Mouse (Mus musculus) kidney, postnatal 10 days (tissue): ENCODE results near the gene Slain2.
"Not testable (repeated sequence)": the region's sequence is repeated elsewhere in the genome, so short reads cannot be mapped to it uniquely, and the experiment has no call there.

Source experiments
- DNase-seq: peaks from one replicate; pipeline ENCODE4 v3.0.0; 2021; ENCODE audit warnings: mixed read lengths

Gene Slain2

DNA sequence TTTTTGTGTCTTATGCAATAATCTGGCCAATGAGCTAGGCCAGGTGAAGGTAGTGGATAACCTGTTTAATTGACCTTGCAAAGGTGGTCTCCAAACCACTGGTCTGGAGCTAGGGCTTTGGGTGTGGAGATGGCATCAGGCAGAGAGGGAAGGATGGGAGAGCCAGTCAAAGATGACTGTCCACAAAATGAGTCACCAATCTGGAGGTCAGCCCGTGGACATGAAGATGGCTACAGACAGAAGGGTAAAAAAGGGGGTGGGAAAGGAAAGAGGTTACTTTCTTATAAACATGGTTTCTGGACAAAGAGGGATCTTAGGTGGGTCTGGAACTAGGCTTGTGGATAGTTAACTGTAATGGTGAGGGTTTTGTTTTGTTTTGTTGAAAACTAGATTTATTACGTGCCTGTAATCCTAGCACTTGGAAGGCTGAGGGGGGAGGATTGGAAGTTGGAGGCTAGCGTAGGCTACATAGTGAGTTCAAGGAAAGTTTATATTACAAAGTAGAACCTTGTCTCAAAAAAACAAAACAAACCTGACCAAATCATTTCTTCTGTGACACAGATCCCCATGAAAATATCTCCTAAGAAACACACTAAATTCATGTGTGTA lies 40.0 kb downstream of the Slain2 start:
- no peak for DNase-seq

DNA sequence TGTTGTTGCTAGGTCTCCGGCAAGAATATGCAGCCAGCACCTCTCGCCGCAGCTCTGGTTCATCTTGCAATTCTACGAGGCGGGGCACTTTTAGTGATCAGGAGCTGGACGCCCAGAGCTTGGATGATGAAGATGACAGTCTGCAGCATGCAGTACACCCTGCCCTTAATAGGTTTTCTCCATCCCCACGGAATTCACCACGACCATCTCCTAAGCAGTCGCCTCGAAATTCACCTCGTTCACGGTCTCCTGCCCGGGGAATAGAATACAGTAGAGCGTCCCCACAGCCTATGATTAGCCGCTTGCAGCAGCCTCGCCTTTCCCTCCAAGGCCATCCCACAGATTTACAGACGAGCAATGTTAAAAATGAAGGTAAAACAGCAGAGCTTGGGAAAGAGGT lies 43.2 kb downstream of the Slain2 start:
- no peak for DNase-seq

DNA sequence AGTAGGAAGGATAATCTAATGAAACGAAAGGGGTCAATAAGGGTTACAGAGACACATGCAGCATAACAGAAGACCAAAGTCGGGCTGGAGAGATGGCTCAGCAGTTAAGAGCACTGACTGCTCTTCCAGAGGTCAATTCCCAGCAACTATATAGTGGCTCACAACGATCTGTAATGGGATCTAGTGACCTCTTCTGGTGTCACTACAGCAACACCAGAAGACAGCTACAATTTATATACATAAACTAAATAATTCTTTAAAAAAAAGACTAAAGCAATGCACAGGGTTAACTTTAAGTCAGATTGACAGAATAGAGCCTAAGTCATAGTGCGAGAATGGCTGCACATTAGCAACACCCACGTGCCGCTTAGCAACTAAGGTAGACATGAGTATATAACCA lies 46.0 kb downstream of the Slain2 start:
- no peak for DNase-seq

DNA sequence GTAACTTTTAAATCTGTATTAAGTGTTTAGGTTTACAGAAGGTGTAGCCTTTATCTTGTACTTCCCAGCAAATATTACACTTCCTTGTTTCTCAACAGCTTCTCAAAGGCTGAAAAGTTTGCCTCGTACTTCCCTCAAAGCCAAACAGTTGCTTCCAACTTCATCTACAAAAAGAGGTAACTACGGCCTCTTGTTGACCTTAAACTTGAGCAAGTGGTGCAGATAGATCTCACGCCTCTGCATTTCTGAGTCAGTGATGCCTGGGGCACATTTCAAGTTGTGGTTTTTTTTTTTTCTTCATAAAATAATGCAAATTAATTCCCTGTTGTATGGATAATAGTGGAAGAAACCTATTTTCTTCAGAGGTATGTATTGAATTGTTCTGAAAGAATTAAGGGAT lies 51.6 kb downstream of the Slain2 start:
- DNase-seq, result no peak

DNA sequence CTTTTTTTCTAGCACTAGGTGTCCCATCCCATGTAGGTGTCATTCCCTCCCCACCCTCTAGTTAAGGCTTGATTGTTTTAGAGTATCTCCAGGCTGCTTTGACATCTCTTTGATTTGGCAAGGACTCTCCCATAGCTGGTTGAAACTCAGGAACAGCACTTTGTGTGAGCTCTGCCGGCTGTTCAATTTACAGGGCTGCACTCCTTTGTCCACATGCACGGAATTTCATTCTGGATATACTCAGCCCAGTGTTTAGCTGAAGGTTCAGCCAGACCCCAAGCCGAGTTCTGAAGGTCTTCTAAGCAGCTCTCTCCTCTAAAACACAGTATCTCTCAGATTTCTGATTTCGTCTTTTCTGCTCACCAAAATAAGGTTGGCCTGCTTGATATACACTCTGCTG lies 58.3 kb downstream of the Slain2 start:
- no peak for DNase-seq

DNA sequence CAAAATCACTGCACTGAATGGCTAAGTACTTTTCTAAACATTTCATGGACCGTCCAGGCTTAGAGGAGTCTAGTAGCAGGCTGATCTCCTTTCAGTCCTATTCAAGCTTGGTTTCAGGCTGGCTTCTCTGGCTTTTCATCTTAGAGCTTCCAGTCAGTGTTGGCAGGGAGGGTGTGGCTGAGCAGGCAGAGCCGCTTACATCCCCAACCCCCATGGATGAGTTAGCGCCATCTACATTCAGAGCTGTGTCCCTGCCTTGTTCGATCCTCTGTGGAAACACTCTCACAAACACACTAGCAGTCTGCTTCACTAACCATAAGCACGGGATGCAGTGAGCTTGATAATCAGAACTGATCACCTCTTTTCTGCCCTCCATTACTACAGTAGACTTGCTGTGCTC lies 58.8 kb downstream of the Slain2 start:
- DNase-seq, result no peak

DNA sequence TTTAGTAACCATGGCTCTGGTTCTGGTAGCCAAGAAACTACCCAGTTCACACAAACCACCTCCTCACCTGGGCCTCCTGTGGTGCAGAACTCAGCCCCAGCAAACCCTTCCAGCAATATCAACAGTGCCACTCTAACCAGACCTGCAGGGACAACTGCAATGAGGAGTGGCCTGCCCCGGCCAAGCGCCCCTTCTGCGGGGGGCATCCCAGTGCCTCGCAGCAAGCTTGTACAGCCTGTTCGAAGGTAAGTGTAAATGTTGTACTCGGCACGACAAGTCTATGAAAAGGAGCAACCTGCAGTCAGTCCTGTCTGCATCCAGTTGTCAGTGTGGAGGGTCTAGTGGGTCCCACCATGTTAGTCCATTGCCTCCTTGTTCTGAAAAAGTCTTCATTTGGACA lies 60.5 kb downstream of the Slain2 start, which contains the start of gene Gm10135:
Gene Gm10135 (minus strand): TSS at position 101 of the 400 bp plus-strand sequence.
- DNase-seq, result no peak

DNA sequence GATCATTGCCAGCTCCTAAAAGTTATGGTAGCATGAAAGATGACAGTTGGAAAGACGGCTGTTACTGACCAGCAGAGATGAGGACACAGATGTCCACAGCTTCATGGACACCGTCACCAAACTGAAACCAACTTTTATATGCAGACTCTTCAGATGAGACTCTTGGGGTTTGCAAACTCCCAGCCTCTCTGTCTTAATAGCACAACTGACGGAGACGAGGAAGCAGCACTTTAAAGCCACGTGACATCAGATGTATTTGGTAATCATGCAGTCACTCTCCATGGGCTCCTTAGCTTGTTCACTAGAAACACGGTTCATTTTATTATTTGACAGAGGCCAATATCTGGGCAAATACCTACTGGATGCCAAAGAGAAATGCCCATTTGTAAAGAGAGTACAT lies 61.9 kb downstream of the Slain2 start:
- no peak for DNase-seq

DNA sequence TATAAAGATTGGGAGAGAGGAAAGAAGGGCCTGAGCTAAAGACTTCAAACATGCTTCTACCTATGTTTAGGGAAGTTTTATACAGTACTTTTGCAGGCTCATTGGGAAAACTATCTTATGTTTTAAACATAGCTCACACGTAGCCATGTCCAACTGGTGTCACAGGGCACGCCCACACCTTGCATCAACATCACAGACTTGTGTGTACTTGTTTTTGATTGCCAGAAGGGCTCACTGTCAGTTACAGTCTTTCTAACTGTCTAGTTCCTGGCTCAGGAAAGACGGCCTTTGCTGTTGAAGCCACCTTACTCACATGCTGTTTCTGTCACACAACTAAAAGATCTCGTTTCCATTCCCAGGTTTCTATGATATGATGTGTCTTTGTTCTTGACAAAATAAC lies 62.4 kb downstream of the Slain2 start:
- no peak for DNase-seq

DNA sequence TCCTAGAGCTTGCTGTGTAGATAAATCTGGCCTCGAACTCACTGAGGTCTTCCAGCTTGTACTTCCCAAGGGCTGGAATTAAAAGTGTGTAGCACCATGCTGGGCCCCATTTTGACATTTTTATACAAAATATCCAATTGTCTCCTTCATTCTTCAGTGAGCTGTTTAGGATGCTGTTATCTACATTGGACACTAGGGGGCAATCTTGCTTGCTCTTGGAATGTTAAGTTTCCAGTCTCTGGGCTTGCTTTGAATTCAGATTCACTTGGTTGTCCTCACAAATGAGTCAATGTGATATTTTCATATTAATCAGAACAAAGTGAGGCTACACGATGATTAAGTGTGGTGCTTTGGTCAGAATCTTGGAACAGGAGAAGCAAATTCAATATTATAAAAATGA lies 70.0 kb downstream of the Slain2 start:
- peak; percentile 18 for DNase-seq

DNA sequence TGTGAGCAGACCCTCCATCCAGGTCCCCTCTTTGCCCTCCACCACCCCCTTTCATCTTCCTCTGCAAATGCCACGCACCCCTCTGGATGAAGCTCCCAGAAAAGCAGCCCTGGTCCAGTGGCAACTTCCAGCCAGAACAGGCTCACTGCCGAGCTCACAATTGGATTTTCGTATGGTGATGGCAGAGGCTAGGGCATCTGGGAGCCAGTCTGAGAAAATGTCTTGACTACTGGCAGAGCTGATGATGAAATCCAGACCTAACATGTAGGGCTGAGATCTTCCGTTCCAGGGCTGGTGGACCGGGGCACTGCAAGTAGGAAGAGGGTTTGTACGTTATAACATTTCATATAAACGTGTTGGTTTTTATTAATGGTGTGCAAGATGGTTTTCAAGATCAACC lies 73.7 kb downstream of the Slain2 start:
- DNase-seq, result no peak

DNA sequence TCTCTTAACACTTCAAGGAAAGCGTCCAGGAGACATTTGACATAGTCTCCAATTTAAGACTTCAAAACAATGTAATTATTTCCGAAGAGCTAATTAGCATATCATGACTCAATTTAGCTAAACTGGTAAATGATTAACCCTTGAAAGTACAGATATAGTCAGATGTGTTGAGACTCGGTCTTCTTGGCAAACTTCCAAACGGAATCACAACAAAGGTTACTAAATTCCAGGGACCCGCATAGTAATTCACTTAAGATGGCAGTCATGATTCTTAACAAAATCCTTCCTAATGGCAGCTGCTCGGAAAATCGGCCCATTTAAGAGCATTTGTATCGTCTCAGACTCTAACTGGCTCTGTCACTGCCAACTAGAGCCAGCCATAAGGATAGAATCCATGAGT lies 75.7 kb downstream of the Slain2 start:
- DNase-seq, result no peak

DNA sequence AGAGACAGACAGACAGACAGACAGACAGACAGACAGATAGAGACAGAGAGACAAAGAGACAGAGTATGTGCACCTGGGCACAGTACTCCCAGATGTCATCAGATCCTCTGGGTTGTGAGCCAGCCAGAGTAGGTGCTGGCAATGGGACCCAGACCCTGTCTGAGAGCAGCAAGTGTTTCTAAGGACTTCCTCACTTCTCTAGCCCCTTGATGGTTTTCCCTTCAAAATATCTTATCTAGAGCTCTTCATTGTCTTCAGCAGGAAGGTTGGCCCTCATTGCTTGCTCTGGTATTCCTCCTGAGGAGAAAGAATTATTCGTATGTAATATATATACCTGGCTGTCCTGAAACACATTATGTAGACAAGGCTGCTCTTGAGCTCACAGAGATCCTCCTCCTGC lies 78.4 kb downstream of the Slain2 start:
- no peak for DNase-seq

DNA sequence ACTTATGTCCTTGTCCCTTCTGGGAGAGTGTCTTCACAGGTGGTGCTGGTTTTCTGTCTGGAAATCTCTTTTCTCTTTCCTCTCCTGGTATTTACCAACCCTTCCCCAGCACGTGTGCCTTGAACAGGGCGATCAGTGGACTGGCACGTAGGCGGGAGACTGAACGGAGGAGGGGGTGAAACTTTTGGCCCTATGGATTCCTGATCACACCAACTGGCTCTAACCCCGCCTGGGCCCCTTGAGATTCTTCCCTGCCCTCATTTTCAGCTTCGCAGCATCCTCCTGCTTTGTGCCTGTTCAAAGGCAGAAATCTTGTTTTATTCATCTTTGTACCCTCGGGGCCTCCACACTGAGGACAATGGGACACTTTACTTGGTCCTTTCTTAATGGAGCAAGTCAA lies 80.3 kb downstream of the Slain2 start:
- DNase-seq, result no peak

DNA sequence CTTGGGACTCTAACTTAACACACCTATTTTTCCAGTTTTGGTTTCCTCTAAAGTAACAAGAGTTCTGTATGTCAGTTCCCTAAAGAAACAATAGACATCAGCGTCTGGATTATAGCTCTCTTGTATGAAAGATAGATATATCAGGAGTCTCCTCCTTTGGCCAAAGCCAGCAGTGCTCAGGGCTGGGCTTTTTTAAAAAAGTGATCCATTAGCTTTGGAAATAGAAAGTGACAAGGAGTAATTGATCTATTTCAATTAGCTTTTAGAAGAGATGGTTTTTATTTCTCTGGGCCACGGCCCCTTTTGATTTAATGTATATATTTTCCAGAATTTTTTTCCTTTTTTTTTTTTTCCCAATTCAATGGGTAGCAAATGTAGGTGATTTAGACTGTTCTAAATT lies 80.8 kb downstream of the Slain2 start:
- DNase-seq, result no peak

DNA sequence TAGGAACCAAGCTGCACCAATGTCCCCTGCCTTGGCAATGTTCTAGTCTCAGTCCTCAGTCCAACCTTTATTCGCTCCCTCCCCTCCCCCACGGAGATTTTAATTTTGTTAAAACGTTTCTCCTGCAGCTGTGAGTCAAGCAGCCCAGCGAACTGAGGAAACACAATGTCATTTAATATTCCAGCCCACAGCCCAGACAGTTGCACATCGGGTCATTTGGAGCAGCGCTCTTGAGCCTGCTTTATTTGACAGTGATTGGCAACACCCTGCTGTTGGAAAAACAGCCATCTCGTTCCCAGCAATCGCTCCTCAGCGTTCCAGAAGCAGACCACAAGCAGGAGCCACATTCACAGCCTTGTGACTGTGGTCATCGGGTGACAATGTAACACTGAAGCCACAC lies 81.3 kb downstream of the Slain2 start:
- DNase-seq, result peak; percentile 19

DNA sequence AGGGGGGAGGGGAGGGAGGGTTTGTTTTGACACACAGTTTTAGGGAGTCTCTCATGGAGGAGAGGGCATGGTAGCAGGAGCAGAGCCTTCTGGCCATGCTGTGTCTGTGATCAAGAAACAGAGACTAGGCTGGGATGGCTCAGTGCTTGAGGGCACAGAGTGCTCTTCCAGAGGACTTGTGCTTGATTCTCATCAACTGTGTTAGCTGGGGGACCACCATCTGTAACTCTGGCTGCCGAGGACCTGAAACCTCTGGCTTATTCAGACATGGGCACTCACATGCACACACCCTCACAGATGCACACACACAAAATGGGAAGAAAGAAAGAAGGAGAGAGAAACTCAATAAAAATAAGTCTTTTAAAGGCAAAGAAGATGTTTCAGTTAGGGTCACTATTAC lies 84.4 kb downstream of the Slain2 start:
- not testable (repeated sequence) for DNase-seq

DNA sequence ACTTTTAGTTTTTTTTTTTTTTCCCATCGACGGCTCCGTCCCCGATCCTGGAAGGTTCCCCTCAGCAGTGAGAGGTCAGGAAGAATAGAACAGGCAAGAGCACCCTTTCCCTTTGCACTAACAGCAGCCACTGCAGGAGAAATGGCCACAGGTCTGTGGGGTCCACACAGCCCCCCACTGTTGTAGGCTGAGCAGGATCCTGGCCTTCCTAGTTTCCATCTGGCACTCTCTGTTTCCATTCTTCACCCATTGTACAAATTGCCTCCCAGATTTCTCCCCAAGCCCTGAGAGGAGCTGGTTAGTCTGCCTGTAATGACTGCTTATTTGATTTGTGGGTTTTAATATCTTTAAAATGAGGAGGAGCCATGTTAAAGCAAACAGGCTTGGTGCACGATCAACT lies 89.9 kb downstream of the Slain2 start:
- DNase-seq, result no peak

DNA sequence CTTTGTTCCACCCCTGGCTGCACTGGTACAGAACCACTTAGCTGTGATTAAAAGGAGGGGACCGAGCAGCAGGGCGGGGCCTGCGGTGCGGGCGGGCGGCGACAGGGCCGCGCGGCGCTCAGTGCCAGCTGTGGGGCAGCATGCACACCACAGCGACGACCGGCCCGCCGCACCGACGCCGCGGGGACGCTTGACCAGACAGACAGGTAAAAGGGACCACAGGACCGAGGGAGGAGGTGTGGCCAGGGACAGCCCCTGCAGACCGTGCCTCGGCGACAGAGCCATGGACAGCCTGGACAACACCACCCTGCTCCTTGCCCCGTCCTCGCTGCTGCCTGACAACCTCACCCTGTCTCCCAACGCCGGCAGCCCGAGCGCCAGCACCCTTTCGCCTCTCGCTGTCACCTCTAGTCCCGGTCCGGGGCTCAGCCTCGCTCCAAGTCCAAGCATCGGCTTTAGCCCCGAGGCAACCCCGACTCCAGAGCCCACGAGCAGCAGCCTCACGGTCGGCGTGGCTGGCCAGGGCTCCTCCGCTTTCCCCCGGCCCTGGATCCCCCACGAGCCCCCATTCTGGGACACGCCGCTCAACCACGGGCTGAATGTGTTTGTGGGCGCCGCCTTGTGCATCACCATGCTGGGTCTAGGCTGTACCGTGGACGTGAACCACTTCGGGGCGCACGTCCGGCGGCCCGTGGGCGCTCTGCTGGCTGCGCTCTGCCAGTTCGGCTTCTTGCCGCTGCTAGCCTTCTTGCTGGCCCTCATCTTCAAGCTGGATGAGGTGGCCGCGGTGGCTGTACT lies 92.9 kb downstream of the Slain2 start, which contains the start of gene Slc10a4:
Gene Slc10a4 (plus strand): TSS at position 100 of the 798 bp plus-strand sequence.
- peak; percentile 33 for DNase-seq

DNA sequence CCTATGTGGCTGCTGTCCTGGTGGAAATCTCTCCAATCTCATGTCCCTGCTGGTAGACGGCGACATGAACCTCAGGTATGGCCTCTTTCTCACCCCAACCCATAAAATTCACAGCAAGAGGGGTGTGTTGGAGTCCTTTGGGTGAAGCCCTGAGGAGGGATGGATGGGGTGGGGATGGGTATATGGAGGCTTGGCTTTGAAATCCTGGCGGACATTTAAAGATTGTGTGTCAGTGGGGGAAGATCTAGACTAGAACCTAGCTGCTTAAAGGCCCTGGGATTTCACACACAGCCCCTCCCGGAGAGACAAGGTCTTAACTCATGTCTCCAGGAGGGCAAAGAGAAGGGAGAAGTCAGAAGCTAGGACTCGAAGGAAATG lies 93.5 kb downstream of the Slain2 start:
- no peak for DNase-seq

DNA sequence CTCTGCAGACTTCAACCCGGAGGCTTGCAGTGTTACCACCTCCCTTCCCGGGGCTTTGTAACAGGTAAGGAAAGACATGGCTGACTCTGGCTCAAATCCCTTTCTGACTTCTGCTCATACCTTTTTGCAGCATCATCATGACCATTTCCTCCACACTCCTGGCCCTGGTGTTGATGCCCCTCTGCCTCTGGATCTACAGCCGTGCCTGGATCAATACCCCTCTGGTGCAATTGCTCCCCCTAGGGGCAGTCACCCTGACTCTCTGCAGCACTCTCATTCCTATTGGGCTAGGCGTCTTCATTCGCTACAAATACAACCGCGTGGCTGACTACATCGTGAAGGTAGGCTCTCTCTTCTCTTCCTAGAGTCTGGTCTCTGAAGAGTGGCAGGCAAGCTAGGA lies 94.1 kb downstream of the Slain2 start:
- DNase-seq, result not testable (repeated sequence)

DNA sequence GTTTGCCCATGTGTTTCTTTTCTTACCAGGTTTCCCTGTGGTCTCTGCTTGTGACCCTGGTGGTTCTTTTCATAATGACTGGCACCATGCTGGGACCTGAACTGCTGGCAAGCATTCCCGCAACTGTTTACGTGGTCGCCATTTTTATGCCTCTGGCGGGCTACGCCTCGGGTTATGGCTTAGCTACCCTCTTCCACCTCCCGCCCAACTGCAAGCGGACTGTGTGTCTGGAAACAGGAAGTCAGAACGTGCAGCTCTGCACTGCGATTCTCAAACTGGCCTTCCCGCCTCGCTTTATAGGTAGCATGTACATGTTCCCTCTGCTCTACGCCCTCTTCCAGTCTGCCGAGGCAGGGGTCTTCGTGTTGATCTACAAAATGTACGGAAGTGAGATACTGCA lies 97.7 kb downstream of the Slain2 start:
- DNase-seq, result not testable (repeated sequence)

DNA sequence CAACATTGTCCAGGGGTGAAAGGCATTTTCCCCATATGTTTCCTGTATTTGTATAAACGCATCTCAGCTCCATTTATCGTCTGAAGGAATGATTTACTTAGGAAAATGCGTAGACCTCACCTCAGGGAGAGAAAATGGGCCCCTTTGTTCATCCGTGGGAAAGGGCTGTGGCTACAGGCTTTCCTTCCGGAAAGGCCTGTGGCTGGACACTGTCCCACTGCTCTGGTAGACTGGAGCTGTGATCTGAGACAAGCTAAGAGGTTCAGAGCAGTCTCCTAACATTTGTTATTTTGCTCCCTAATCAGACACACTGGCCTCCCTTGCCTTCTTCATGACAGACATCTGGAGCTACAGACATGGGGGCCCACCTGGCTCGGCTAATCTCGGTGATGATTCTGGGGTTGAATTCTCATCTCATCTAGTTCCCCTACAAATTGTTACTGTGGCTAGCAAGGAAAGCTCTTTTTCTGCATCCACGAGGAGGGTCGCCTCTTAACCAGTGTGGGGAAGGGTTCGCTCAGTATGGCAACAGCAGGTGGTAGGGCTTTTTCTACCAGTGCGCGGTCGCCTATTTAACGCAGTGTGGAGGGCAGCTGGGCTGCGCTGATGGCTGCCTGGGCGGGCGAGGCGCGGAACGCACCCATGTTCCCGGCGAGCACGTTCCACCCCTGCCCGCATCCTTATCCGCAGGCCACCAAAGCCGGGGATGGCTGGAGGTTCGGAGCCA lies 98.9 kb downstream of the Slain2 start:
- DNase-seq, result not testable (repeated sequence)
